Mouse (Mus musculus) MEL (cell line): ENCODE results near the gene Dynll2.

Source experiments
- BHLHE40 ChIP-seq: IDR thresholded peaks from 2 replicates; pipeline ENCODE4 v1.6.1; 2012; ENCODE audit warnings: low read depth, mild to moderate bottlenecking, inconsistent platforms, low read length, improper control_type of control experiment, borderline replicate concordance
- CTCF ChIP-seq, 3 experiments: IDR thresholded peaks in 2 of 3; conservative IDR thresholded peaks in 1 of 3; 2 replicates each; pipeline ENCODE4 v1.5.1; 2011 to 2012; ENCODE audit warnings: low read length in 3 of 3, low read depth in 2 of 3, mild to moderate bottlenecking in 2 of 3, improper control_type of control experiment in 1 of 3, inconsistent platforms in 1 of 3, mixed read lengths in 1 of 3, moderate library complexity in 1 of 3; ENCODE audit not compliant: control insufficient read depth in 1 of 3, insufficient read depth in 1 of 3, poor library complexity in 1 of 3, severe bottlenecking in 1 of 3
- HCFC1 ChIP-seq: IDR thresholded peaks from 2 replicates; pipeline ENCODE4 v1.6.1; 2012; ENCODE audit warnings: low read depth, mild to moderate bottlenecking, inconsistent platforms, low read length, improper control_type of control experiment, moderate library complexity
- JUND ChIP-seq: IDR thresholded peaks from 2 replicates; pipeline ENCODE4 v1.6.1; 2011; ENCODE audit warnings: low read depth, mild to moderate bottlenecking, improper control_type of control experiment, low read length
- MAFK ChIP-seq: IDR thresholded peaks from 2 replicates; pipeline ENCODE4 v1.6.1; 2011; ENCODE audit warnings: low read depth, mild to moderate bottlenecking, low read length, improper control_type of control experiment, borderline replicate concordance
- MXI1 ChIP-seq: IDR thresholded peaks from 2 replicates; pipeline ENCODE4 v1.6.1; 2011; ENCODE audit warnings: mild to moderate bottlenecking, low read depth, low read length, improper control_type of control experiment
- POLR2A ChIP-seq, 2 experiments: IDR thresholded peaks; 2 replicates each; pipeline ENCODE4 v1.6.1; 2011 to 2012; ENCODE audit warnings: low read length in 2 of 2, mild to moderate bottlenecking in 2 of 2, control low read depth in 1 of 2, improper control_type of control experiment in 1 of 2, low read depth in 1 of 2, moderate library complexity in 1 of 2; ENCODE audit not compliant: control insufficient read depth in 1 of 2, insufficient read depth in 1 of 2, poor library complexity in 1 of 2
- TBP ChIP-seq: IDR thresholded peaks from 2 replicates; pipeline ENCODE4 v1.8.0; 2011; ENCODE audit warnings: low read depth, low read length, improper control_type of control experiment
- UBTF ChIP-seq: IDR thresholded peaks from 2 replicates; pipeline ENCODE4 v1.6.1; 2012; ENCODE audit warnings: low read depth, mild to moderate bottlenecking, inconsistent platforms, low read length, improper control_type of control experiment, moderate library complexity, borderline replicate concordance; ENCODE audit not compliant: insufficient read depth
- ZC3H11A ChIP-seq: IDR thresholded peaks from 2 replicates; pipeline ENCODE4 v1.6.1; 2012; ENCODE audit warnings: low read depth, mild to moderate bottlenecking, inconsistent platforms, low read length, improper control_type of control experiment
- ZNF384 ChIP-seq: IDR thresholded peaks from 2 replicates; pipeline ENCODE4 v1.6.1; 2012; ENCODE audit warnings: low read depth, mild to moderate bottlenecking, inconsistent platforms, low read length, improper control_type of control experiment

GRCm38 (mm10) chr11:87984571-87984970 lies 2.8 kb downstream of the Dynll2 start:
- TF ChIP-seq ZC3H11A: no peak
- no peak for TF ChIP-seq JUND
- TF ChIP-seq CTCF (IDR thresholded peaks at IDR 0.05 in 2 of 3, conservative IDR thresholded peaks at IDR 0.05 in 1 of 3; ENCODE audit: control insufficient read depth in 1 of 3, insufficient read depth in 1 of 3, low read depth in 2 of 3, low read length in 3 of 3, poor library complexity in 1 of 3, severe bottlenecking in 1 of 3): no peak
- no peak for TF ChIP-seq UBTF
- no peak for TF ChIP-seq MXI1
- no peak for TF ChIP-seq ZNF384
- no peak for TF ChIP-seq MAFK
- TF ChIP-seq HCFC1: no peak
- no peak for TF ChIP-seq TBP
- no peak for TF ChIP-seq POLR2A (IDR thresholded peaks at IDR 0.05; ENCODE audit: control insufficient read depth in 1 of 2, insufficient read depth in 1 of 2, low read depth in 1 of 2, low read length in 2 of 2, poor library complexity in 1 of 2)
- no peak for TF ChIP-seq BHLHE40
